ENCODE assay signal across 31 mouse cellular contexts in the genomic region with DNA sequence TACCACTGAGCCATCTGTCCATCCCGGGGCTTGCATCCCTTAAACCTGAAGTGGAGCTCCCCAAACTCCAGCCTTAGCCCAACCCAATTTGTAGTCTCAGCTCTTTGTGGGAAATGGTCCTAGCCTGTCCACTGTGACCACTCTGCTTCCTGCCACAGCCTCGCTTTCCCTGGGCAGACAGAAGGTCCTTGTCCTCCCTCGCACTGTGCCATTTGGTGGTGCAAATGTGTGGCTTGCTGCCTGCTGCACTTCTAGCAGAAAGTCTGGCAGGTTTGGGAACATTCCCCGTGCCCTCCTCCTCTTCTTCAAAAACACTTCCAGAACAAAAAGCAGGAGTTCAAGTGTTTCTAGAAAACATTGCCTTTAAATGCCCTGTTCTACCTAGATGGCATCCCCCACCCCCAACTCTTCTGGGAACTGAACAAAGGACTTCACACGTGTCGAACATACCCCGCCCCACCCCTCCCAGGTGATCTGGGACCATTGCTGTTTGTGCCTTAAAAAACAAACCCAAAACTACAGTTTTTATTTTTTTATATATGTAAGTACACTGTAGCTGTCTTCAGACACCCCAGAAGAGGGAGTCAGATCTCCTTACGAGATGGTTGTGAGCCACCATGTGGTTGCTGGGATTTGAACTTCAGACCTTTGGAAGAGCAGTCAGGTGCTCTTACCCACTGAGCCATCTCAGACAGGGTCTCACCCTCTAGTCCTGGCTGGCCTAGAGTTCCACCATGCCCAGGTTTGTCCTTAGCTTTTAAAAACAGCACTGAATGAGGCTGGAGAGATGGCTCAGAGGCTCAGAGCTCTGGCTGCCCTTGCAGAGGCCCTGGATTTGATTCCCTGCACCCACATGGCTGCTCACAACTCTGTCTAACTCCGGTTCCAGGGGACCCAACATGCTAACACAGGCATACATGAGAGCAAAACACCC. TPM values are rescaled to one million over a fixed set of nuclear protein-coding genes. Genes with fewer than 3 reads are reported as not detected.
A peak's percentile ranks its signal among the peaks of the same experiment; 100 is the strongest.
DNase-seq lines count a peak whose midpoint lies in the region; ATAC-seq and TF ChIP-seq lines count a peak whose summit lies in the region.
"Had no signal": no experiment of that assay in that cellular context is flagged by ENCODE, and none has a peak within 500 bp of the region (broad histone marks: within the 10 kb centered on the region; RNA-seq: fewer than 3 reads in every experiment).

No protein-coding gene starts in this region.

- H3K27ac ChIP-seq in CH12.LX (ENCODE audit: insufficient read depth, low read depth) (no peak overlapping the region), ES-Bruce4 (ENCODE audit: insufficient read depth, low read length) (peak overlapping the region; percentile 48)
- H3K27ac ChIP-seq: heart, embryonic 10.5 days; hindbrain, embryonic 10.5 days; hindbrain, postnatal 0 days; kidney, embryonic 15.5 days; midbrain, embryonic 10.5 days had no signal

- peaks cover 10% of the 10 kb centered on the region for H3K27me3 ChIP-seq in CH12.LX (replicated peaks)
- no peaks in the 10 kb centered on the region for H3K27me3 ChIP-seq in ES-Bruce4 (ENCODE audit: control insufficient read depth, insufficient read depth, low read length, poor library complexity, severe bottlenecking)
- H3K27me3 ChIP-seq: kidney, embryonic 15.5 days had no signal

- H3K4me1 ChIP-seq in CH12.LX (ENCODE audit: control insufficient read depth in 1 of 2, insufficient read depth in 2 of 2), result peaks cover 0 to 4% of the 10 kb centered on the region in 2 experiments; a peak in 1 of 4 replicates
- H3K4me1 ChIP-seq in ES-Bruce4 (ENCODE audit: control insufficient read depth, insufficient read depth, low read length), result peaks cover 4% of the 10 kb centered on the region

- H3K79me2 ChIP-seq in CH12.LX (replicated peaks; ENCODE audit: control insufficient read depth, extremely low read depth, insufficient read depth, poor library complexity, severe bottlenecking), result no peaks in the 10 kb centered on the region

- H3K36me3 ChIP-seq in CH12.LX (replicated peaks in 1 of 2; ENCODE audit: control insufficient read depth in 1 of 2, insufficient read depth in 1 of 2, low read length in 1 of 2) (no peaks in the 10 kb centered on the region), ES-Bruce4 (ENCODE audit: control insufficient read depth, insufficient read depth, low read length, poor library complexity, severe bottlenecking) (no peaks in the 10 kb centered on the region)
- H3K36me3 ChIP-seq: heart, embryonic 10.5 days; hindbrain, embryonic 10.5 days; kidney, embryonic 15.5 days; midbrain, embryonic 10.5 days had no signal

- H3K4me3 ChIP-seq in CH12.LX (replicated peaks in 1 of 3; ENCODE audit: low read depth in 2 of 3, low read length in 2 of 3, poor library complexity in 1 of 3) (no peak overlapping the region), ES-Bruce4 (ENCODE audit: low read depth, low read length) (no peak overlapping the region)
- H3K4me3 ChIP-seq: erythroblast, embryonic 14.5 days; heart, embryonic 10.5 days; hindbrain, embryonic 10.5 days; kidney, embryonic 15.5 days; midbrain, embryonic 10.5 days had no signal

- no peaks in the 10 kb centered on the region for H3K9me3 ChIP-seq in CH12.LX (replicated peaks; ENCODE audit: low read length)
- no peaks in the 10 kb centered on the region for H3K9me3 ChIP-seq in ES-Bruce4 (replicated peaks; ENCODE audit: control insufficient read depth, insufficient read depth, low read length, poor library complexity, severe bottlenecking)
- H3K9me3 ChIP-seq: heart, embryonic 10.5 days; hindbrain, embryonic 10.5 days; kidney, embryonic 15.5 days; midbrain, embryonic 10.5 days had no signal

- ATAC-seq in erythroid progenitor cell, adult 5-6 weeks (replicated peaks; ENCODE audit: low FRiP score, poor library complexity, severe bottlenecking), result no peak
- ATAC-seq: forebrain, embryonic 14.5 days; hindbrain, postnatal 0 days; intestine, postnatal 0 days had no signal

- TF ChIP-seq POLR2A in CH12.LX (IDR thresholded peaks at IDR 0.05; ENCODE audit: low read depth, low read length) (no peak), ES-Bruce4 (IDR thresholded peaks at IDR 0.05; ENCODE audit: insufficient read depth, low read length) (no peak)

- TF ChIP-seq EP300 in CH12.LX (IDR thresholded peaks at IDR 0.05; ENCODE audit: low read length) (no peak), ES-Bruce4 (IDR thresholded peaks at IDR 0.05; ENCODE audit: insufficient read depth, low read depth, low read length) (no peak)

- TF ChIP-seq CTCF in CH12.LX (conservative IDR thresholded peaks at IDR 0.05 in 1 of 2, IDR thresholded peaks at IDR 0.05 in 1 of 2; ENCODE audit: low read depth in 2 of 2, low read length in 2 of 2) (peak in 1 of 2 experiments; percentile 14; a peak in 2 of 4 replicates), ES-Bruce4 (IDR thresholded peaks at IDR 0.05; ENCODE audit: low read depth, low read length) (no peak)

- H3K9ac ChIP-seq in CH12.LX (ENCODE audit: insufficient read depth, low read depth) (no peak overlapping the region), ES-Bruce4 (ENCODE audit: low read depth, poor library complexity, severe bottlenecking) (no peak overlapping the region)
- H3K9ac ChIP-seq: kidney, embryonic 15.5 days had no signal

- DNase-seq in cerebellum, adult 8-10 months, result peak; percentile 52
- DNase-seq in cerebellum, postnatal 14 days, result no peak
- no peak for DNase-seq in CH12.LX (ENCODE audit: extremely low read depth)
- DNase-seq in cerebellum, adult 9-10 months, result peak; percentile 58
- DNase-seq in spleen, postnatal 4 days (ENCODE audit: low spot score in 2 of 2), result no peak
- DNase-seq: adrenal gland, adult 2 months; gastrocnemius, postnatal 36 days; liver; lung, postnatal 14 days; retina, postnatal 1 day; thymus, postnatal 14 days had no signal

- in situ Hi-C loops in CH12.LX (cut with MboI; ENCODE audit: low pct_ligation_motif_present, low pct_unique_long_range_greater_than_20kb, low sequenced_read_pairs), result no loop called here

- H3K4me2 ChIP-seq in CH12.LX (ENCODE audit: insufficient read depth, low read depth, poor library complexity, severe bottlenecking), result no peak overlapping the region
- H3K4me2 ChIP-seq: kidney, embryonic 15.5 days had no signal

- no peak for TF ChIP-seq RAD21 in CH12.LX (IDR thresholded peaks at IDR 0.05; ENCODE audit: low read depth, low read length)

- dilution Hi-C loops in CH12.LX (cut with MboI; ENCODE audit: extremely low pct_ligation_motif_present, extremely low pct_unique_long_range_greater_than_20kb, low sequenced_read_pairs), result no loop called here

TF ChIP-seq in CH12.LX, 34 proteins besides CTCF, POLR2A, EP300 and RAD21:
- TF ChIP-seq IRF4 (IDR thresholded peaks at IDR 0.05; ENCODE audit: low read depth, low read length) (no peak), TBP (conservative IDR thresholded peaks at IDR 0.05; ENCODE audit: low read depth, low read length) (peak; percentile 95)

RNA-seq across cellular contexts. Expression of a gene that starts 7.9 kb away (rescaled TPM):
- total RNA-seq in CH12.LX (2012; rRNA removed) (21.1 and 22.6 TPM in 2 replicates), CH12.LX (2014; rRNA removed) (13.9 and 17.0 TPM in 2 replicates)
- polyA plus RNA-seq in CH12.LX (2012; ENCODE audit: insufficient read length, low read depth) (30.0 and 43.4 TPM in 2 replicates), ES-Bruce4 (2011; ENCODE audit: insufficient read depth, insufficient read length, low read depth, missing spikeins) (35.1 and 38.1 TPM in 2 replicates)
- total RNA-seq in erythroid progenitor cell, adult 5-6 weeks (2015; ENCODE audit: low replicate concordance), result 18.9 and 24.5 TPM in 2 replicates
- total RNA-seq in erythroid progenitor cell, adult 5-6 weeks (2017; ENCODE audit: low replicate concordance), result 11.1 and 21.2 TPM in 2 replicates

RNA-seq across cellular contexts. Expression of a gene that starts 14.0 kb away (rescaled TPM):
- total RNA-seq in CH12.LX (2012; rRNA removed) (16.7 and 18.0 TPM in 2 replicates), CH12.LX (2014; rRNA removed) (8.2 and 10.0 TPM in 2 replicates)
- polyA plus RNA-seq in CH12.LX (2012; ENCODE audit: insufficient read length, low read depth) (13.3 and 15.3 TPM in 2 replicates), ES-Bruce4 (2011; ENCODE audit: insufficient read depth, insufficient read length, low read depth, missing spikeins) (22.2 and 28.3 TPM in 2 replicates)
- 1.8 TPM in 1 of 2 replicates, not detected in the other for total RNA-seq in erythroid progenitor cell, adult 5-6 weeks (2015; ENCODE audit: low replicate concordance)
- 3.3 TPM in 1 of 2 replicates, not detected in the other for total RNA-seq in erythroid progenitor cell, adult 5-6 weeks (2017; ENCODE audit: low replicate concordance)

RNA-seq across cellular contexts. Expression of a gene that starts 32.5 kb away (rescaled TPM):
- total RNA-seq in CH12.LX (2012; rRNA removed), result not detected in 2 replicates
- total RNA-seq in CH12.LX (2014; rRNA removed), result not detected in 2 replicates
- not detected in 2 replicates for polyA plus RNA-seq in CH12.LX (2012; ENCODE audit: insufficient read length, low read depth)
- polyA plus RNA-seq in ES-Bruce4 (2011; ENCODE audit: insufficient read depth, insufficient read length, low read depth, missing spikeins), result 55.4 and 63.2 TPM in 2 replicates
- total RNA-seq in erythroid progenitor cell, adult 5-6 weeks (2015; ENCODE audit: low replicate concordance), result not detected in 2 replicates
- total RNA-seq in erythroid progenitor cell, adult 5-6 weeks (2017; ENCODE audit: low replicate concordance), result not detected in 2 replicates
- total RNA-seq: adrenal gland, adult 2 months; common myeloid progenitor, adult 5-6 weeks; gastrocnemius, postnatal 36 days; hindbrain, postnatal 0 days; layer of hippocampus, postnatal 10 days; left cerebral cortex, postnatal 14 days; monocyte, adult 5-6 weeks had no signal
- polyA plus RNA-seq: adrenal gland, adult 2 months; brain, embryonic 14.5 days; C2C12; embryonic facial prominence, embryonic 11.5 days; erythroblast, embryonic 14.5 days; forebrain, embryonic 14.5 days; heart, postnatal 0 days; hindbrain, postnatal 0 days; liver, embryonic 16.5 days; neural tube, embryonic 11.5 days had no signal

Comparison
In these comparisons a context has a peak if more than half of its experiments do, and no peak if none do; other contexts are left out.
1. DNase-seq: peak in cerebellum, adult 8-10 months (single experiment) and cerebellum, adult 9-10 months (single experiment); none in cerebellum, postnatal 14 days (0 of 2), CH12.LX (single experiment) and spleen, postnatal 4 days (0 of 2).